Mouse (Mus musculus): ENCODE measurements around the gene Hmgb2.
A peak's percentile ranks its signal among the peaks of the same experiment; 100 is the strongest.
"Not testable (repeated sequence)": the region's sequence is repeated elsewhere in the genome, so short reads cannot be mapped to it uniquely, and the experiment has no call there.

Hmgb2 gene

DNA sequence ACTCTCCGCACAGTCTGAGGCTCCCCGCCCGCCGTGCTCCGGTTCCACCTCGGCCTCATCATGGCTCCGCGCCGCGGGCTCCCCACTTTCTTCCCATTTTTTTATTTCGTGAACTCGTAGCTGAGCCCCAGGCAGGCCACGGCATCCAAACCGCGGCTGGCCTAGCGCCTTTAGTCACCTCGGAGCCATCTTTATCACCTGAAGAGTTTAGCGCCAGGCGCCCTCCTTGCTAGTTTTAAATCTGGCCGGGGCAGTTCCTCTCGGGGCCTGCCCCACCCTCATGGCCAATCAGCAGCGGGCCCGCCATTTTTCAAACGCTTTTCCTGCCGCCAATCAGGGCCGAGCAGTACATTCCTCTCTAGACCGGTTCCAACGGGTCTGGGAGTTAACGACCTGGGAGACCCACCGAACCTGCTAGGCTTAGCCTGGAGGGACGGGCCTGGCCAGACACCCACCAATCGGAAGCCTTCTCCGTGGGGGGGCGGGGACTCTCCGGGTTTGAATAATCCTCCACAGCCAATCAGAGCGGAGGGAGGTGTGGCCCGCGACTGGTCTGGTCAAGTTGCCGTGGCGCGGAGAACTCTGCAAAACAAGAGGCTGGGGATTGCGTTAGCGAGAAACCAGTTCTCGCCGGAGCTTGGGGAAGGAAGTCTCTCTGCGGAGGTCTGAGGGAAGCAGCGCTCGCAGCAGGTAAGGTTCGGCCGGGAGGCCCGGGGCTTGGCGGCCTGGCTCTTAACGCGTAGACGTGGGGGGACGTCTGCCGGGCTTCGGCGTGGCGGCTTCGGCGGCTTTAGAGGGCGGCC, at the start of gene Hmgb2:
TSS of gene Hmgb2 (plus strand) at position 592 of the 803 bp plus-strand sequence.
- peak; percentile 94 for DNase-seq (ENCODE audit: extremely low spot score, low read depth, low spot score)

DNA sequence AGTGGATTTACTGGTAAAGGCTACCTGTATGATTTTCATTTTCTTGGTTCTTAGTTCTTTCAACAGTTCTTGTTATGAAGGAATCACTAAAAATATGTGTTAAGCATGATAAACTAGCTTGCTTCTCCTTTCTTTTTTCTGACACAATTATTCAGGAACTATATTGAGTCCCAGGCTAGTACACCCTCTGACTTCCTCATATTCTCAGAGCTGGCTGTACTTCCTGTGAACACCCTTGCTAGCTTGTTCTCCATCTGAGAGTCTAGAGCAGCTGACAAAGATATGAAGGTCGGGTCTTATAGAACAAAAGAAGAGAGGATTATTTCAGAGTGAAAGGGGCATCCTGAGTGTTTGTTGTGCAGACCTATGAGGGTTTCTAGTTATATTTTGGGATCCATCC, 48.9 kb upstream of the Hmgb2 start:
- no peak for DNase-seq (ENCODE audit: extremely low spot score, low read depth, low spot score)

DNA sequence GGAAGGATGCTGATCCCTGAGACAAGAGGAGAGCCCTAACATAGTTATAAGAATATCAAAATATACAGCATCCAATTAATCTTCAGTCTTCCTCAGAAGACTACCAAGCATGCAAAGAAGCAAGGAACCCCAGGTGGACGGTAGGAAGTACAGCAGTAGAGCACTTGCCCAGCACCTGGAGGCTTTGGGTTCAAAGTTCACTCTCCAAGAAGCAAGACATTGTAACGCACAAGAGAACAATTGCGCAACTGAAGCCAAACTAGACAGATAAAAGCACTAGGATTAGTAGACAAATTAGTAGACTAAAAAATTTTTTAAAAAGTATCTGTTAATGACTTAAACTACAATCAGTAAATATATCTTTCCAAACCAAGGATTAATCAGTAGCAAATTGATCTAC, 48.0 kb upstream of the Hmgb2 start:
- DNase-seq (ENCODE audit: extremely low spot score, low read depth, low spot score), result no peak

DNA sequence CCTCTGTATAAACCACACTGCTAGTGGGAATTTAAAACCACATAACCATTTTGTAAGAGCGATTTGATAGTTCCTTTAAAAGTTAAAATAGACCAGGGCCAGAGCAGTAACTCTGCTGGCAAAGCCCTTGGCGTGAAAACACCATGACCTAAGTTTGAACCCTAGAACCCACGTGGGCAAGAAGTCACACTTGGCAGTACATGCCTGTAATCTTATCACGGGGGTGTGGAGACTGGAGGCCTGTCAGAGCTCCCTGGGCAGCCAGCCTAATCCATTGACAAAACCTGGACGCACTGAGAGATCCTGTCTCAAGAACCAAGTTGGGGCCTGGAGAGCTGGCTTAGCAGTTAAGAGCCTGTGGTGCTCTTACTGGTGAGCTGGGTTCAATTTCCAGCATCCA, 43.1 kb upstream of the Hmgb2 start:
- no peak for DNase-seq (ENCODE audit: extremely low spot score, low read depth, low spot score)

DNA sequence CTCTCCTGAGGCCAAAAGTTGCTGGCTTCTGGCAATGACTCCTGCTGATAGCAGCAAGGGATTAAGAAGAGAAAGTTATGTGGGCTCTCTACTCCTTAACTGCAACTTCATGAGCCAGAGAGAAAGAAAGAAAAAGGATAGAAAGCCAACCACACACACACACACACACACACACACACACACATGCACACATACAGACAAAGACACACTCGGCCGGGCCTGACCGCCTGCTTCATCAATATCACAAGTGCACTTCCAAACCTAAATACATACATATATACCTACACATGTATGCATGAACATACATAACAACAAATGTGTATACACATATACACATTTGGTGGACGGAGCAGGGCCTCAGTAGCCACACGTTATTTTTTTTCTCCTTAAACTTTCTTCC, 40.8 kb upstream of the Hmgb2 start:
- DNase-seq (ENCODE audit: extremely low spot score, low read depth, low spot score), result no peak

DNA sequence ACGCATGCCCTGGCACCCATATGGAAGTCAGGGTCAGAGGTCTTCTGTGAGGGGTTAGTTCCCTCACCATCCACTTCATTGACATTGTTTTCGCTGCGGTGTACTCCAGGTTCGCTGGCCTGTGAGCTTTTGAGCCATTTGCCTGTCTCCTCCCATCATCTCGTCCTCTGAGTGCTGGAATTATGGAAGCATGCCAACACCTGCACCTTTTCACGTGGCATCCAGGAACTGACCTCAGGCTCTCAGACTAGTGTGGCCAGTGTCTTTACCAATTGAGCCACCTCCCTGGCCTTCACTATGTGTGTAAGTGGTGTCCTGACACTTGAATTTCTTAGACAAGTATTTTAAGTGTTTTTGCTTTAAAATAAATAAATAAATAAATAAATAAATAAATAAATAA, 38.0 kb upstream of the Hmgb2 start:
- DNase-seq (ENCODE audit: extremely low spot score, low read depth, low spot score), result no peak

DNA sequence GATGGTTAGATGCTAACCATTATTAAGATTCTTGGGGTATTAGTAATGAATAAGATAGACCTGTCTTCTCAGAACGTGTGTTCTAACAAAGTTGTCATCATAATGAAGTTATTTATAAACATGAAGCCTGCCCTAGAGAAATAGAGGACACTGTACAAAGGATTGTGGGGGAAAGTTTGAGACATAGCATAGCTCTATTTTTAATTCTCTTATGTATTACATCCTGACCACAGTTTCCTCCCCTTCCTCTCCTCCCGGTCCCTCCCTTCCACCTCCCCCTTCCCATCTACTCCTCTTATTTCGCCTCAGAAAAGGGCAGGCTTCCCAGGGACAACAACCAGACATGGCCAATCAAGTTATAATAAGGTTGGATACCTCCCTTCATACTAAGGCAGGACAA, 33.3 kb upstream of the Hmgb2 start:
- DNase-seq (ENCODE audit: extremely low spot score, low read depth, low spot score), result no peak

DNA sequence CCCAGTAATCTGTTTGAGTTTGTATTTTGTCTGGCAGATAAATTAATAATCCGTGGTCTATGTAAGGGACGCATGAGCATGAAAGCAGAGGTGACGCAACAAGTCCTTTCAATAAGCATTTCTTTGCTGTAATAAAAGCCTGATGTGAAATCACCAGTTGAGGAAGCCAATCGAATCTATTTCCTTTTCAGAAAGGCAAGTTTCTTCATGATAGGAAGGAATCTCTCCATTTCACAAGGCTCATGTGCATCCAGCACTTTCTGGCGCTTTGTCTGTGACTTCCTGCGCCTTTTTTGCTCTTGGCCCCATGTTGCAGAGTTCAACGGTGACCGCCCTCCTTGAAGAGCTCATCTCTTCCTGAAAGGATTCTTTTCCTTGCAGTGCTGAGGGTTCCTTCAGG, 32.0 kb upstream of the Hmgb2 start:
- no peak for DNase-seq (ENCODE audit: extremely low spot score, low read depth, low spot score)

DNA sequence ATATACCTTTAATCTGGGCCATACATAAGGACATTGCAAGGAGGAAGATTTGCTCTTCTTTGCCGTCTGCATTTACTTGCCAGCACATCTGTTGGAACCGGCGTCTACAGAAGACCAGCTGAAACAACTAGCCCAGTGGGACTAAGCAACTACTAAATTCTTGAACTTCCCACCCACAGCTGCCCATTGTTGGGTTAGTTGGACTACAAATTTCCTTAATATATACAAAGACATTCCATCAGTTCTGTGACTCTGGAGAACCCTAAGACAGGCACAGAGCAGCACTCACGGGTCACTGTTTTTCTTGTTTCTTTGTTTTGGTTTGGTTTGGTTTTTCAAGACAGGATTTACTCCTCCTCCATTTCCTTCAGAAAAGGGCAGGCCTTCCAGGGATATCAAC, 31.1 kb upstream of the Hmgb2 start:
- DNase-seq (ENCODE audit: extremely low spot score, low read depth, low spot score), result no peak

DNA sequence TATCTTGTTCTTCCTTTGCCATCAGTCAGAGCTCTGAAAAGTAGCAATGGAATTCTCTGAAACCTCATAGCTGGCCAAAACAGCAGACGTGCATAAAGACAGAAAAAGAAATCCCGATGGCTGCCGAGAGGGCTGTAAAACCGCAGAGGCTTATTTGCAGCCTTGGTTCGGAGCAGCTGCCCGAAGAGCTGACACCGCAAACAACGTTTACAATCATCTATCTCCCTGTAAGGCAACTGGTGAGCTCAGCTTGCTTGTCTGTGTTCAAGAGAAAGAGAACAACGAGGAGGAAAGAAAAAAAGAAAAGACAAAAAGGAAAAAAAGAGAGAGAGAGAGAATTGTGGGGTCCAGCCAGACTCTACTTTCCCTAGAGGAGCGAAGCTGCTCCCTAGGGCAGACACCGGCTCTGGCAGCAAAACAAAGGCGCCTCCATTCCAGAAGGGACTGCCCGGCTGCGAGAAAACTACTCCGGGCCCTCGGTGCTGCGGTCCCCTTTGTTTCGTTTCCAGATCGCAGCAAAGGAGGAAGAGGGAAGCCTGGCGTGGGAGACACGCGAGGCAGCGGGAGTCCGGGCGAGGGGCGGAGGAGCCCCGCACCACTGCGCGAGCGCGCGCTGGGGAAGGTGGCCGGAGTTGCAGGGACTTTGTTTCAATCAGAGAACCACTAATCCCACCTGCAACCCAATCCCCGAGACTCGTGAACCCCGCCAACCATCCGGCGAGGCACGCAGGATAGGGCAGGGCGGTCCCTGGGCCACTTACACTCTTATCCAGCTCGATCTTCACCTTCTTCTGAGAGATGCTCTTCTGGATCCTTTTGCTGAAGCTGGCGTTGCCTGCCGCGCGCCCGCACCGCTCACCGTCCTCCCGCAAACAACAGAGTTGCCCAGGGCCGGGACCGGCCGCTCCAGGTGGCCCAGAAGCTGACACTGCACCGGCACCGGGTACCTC, 24.9 kb upstream of the Hmgb2 start:
- DNase-seq (ENCODE audit: extremely low spot score, low read depth, low spot score), result no peak

DNA sequence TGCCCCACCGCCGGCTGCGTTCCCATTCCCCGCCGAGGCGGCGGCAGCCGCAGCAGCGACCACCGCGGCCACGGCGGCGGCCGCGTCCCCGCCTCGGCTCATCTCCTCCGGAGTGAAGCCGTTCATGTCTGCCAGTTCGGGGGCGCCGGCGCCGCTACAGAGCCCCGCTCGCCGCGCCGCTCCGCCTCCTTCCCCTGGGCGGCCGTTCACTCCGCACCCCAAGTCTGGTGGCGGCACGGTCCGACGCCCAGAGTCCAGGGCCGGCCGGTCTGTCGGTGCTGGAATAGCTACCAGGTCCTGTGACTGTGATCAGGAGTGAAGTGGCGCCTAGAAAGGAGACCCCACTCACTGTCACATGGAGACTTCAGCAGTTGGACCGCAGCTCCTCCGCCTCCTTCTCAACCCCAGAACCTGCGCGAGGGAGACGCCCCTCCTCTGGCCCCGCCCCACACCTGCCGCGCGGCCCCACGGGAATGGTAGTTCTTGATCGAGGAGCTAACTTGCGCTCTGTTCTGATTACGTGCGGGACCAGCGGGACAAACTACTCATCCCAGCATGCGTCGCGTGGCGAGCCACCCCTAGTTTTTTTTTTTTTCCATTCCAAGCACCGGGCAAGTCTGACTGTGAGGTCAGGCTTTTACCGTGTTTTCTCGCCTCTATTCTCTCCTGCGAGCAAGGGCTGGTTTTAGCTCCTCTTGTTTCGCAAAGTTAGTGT, 24.1 kb upstream of the Hmgb2 start, which contains the start of gene Sap30:
TSS of gene Sap30 (minus strand) at position 420 of the 715 bp plus-strand sequence.
- DNase-seq (ENCODE audit: extremely low spot score, low read depth, low spot score), result peak; percentile 80

DNA sequence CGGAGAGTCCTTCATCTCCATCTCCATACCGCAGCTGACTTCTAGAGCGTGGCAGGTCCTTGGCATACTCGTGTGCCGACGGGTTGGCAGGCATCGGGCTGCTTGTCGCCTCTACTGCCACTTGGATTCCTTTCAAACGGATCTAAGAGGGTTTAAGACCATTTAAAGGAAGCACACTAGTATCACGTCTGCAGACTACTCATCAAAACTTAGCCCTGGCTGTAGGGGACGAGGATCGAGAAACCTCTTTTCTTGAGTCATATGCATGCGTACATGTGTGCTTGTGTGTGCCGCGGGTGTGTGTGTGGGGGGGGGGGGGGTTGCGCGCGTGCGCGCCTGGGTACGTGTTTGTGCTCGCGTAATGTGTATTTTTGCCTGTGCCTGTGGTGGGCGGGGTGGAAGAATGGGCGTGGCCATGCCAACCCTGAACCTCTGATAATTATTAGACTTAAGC, 23.4 kb upstream of the Hmgb2 start:
- DNase-seq (ENCODE audit: extremely low spot score, low read depth, low spot score), result no peak

DNA sequence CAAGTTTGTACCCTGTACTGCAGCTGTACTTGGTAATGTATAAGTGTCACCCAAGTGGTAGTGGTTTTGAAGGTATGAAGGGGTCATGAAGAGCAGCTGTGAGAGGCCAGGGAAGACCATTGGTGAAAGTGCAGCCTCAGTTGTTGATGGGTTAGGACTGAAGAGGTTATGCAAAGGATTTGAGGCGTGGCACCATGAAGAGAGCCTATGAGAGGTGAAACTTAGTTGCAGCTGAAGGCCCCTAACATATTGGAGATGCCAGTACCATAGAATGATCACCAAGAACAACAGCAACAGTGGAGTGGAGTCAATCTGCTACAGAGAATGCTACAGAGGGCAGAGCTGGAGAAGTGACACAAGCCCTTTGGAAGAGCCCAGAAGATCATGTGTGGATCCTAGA, 22.3 kb upstream of the Hmgb2 start:
- no peak for DNase-seq (ENCODE audit: extremely low spot score, low read depth, low spot score)

DNA sequence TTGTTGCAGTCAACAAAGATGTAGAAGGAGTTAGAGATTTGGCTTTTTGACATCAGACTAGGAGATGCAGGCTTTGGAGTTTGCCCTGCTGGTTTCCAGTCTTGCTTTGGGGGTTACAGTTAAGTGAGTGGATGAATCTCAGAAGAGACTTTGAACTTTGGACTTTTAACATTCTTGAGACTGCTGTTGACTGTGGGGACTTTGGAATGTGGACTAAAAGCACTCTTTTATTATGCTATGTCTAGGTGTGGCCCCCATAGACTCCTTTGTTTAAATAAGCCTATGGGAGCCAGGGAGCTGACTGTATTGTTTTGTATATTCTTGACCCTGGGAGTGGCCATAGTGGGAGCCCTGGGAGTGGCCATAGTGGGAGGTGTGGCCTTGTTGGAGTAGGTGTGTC, 21.8 kb upstream of the Hmgb2 start:
- no peak for DNase-seq (ENCODE audit: extremely low spot score, low read depth, low spot score)

DNA sequence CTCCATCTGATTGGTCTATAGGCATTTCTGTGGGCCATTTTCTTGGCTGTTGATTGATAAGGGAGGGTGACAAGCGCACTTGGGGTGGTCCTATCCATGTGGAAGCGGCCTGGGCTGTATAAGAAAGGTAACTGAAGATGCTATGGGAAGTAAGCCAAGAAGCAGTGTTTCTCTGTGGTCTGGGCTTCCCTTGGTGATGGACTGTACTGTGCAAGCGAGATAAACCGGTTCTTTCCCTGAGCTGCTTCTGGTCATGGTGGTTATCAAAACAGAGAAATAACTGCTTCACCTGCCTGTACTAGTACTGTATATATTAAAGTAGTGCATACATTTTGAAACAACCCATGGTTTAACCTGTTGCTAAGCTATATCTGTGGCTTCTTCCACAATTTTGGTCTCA, 19.8 kb upstream of the Hmgb2 start:
- DNase-seq (ENCODE audit: extremely low spot score, low read depth, low spot score), result no peak

DNA sequence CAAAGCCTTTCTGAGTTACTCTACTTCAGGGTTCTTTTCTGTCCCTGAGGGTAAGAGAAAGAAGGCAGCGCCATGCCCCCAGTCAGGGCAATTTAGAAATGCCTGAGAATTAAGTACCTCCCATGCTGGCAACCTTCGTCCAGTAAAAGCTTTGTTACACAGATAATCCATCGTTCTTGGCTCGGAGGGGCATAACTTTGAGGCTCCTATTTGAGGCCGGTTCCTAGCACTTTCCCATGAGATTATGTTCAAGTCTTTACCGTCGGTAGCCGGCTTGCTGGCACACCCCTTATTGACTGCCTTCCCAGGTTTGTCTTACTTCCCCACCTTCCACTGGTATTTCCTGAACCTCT, 13.2 kb upstream of the Hmgb2 start:
- no peak for DNase-seq (ENCODE audit: extremely low spot score, low read depth, low spot score)

DNA sequence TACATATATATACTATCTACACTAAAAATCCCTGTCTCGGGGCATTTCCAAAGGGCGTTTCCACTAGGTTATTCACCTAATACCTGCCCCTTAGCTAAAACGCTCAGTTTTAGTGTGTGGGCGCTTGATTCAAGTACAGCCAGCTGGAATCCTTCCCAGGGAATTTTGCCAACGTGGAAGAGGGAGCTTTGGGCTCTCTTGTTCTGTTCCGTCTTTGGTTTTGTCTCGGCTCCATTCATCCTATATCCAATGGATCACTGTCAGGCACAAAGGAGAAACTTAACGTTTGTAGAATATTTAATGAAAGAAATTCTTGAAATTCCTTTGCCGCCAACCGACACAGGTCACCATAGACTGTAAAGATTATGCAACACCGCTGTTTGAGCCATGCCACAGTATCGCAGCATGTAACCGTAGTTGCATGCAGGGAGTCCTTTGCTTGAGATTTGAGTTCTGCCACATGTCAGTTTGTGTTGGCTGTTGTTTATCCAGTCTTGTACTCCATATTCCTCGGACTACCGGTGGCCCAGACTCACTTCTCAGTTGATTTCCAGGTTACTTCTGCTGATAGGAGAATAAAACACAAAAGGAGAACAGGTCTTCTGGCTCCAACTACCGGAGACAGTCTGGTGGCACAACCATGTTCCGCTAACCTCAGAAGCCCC, 12.7 kb upstream of the Hmgb2 start:
- no peak for DNase-seq (ENCODE audit: extremely low spot score, low read depth, low spot score)

DNA sequence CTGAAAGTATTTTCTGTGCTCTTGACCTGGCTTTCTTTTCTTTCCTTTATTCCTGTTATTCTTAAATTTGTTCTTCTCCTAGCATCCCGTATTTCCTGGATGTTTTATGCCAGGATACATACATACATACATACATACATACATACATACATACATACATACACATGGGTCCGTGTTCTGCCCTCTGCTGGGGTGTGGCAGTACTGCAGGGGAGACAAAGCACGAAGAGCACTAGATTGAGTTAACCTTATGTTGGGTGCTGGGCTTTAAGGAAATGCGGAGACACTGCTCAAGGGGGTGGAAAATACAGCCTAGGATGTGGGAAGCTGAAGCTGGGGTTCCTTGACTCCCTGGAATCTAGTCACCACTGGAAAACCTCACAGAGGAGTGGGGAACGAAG, 8.1 kb upstream of the Hmgb2 start:
- DNase-seq (ENCODE audit: extremely low spot score, low read depth, low spot score), result no peak

DNA sequence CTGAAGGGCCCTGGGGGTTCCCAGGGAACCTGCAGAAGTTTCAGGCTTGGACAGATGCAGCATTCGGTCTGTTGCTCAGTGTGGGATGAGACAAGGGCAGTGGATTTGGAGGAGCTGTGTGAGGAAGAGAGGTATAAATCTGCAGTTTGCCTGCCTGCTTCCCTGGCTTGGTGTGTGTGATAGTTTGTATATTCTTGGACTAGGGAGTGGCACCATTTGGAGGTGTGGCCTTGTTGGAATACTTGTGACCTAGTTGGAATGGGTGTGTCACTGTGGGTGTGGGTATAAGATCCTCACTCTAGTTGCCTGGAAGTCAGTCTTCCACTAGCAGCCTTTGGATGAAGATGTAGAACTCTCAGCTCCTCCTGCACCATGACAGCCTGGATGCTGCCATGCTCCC, 6.2 kb upstream of the Hmgb2 start:
- DNase-seq (ENCODE audit: extremely low spot score, low read depth, low spot score), result not testable (repeated sequence)

DNA sequence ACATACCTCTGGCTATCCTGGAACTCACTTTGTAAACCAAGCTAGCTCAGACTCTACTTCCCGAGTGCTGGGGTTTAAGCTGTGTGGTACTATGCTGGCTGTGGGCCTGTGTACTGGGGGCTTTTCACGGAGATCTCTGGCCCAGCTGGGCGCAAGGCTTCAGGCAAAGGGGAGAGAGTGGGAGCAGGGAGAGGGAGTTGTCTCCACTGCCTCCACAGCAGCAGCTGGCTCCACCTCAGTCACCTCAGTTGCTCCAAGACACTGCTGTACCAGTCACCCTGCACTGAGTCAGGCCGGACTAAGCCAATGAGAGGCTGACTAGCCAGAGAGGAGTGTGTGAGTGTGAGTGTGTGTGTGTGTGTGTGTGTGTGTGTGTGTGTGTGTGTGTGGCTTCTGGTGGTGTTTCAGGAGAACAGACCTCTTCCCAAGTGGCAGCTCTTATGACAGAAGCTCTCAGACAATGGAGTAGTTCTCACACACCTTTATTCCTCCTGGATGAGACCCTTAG, 4.1 kb upstream of the Hmgb2 start:
- DNase-seq (ENCODE audit: extremely low spot score, low read depth, low spot score), result no peak

DNA sequence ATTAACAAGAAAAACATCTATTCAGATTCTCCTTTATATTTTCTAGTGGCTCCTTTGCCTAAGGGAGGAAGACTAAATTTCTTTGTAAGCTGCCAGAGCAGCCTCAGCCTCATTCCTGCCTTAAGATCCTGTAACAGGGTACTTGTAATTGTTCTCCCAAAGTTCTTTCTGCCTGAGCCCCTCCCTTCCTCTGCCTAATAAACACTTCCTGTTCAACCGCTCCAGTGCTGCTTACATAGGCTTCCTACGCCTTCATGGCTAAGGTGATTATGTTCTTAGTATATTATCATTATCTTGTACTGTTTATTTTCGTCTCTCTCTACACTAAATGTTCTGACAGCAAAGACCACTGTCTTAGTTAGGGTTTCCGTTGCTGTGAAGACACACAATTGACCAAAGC, 3.0 kb upstream of the Hmgb2 start:
- DNase-seq (ENCODE audit: extremely low spot score, low read depth, low spot score), result no peak

All from hindlimb bud, embryonic 11.5 days (tissue).